Mouse (Mus musculus) c-Kit-positive CD71-positive TER-119-positive erythroid progenitor cells, embryonic 14.5 days (primary cell): ENCODE measurements around the gene Mthfd2l.
A peak's percentile ranks its signal among the peaks of the same experiment; 100 is the strongest.

Experiments
- DNase-seq: peaks from one replicate; pipeline ENCODE4 v3.0.0-alpha.2; 2013; ENCODE audit warnings: low spot score

The Mthfd2l gene

GRCm38 (mm10) chr5:90930971-90931851 is at the start of gene Mthfd2l:
Mthfd2l (plus strand) TSS chr5:90931117.
- peak; percentile 49 for DNase-seq

GRCm38 (mm10) chr5:90881682-90882081 is 49.2 kb upstream of the Mthfd2l start:
- DNase-seq = no peak

GRCm38 (mm10) chr5:90882146-90882545 is 48.8 kb upstream of the Mthfd2l start:
- no peak for DNase-seq

- DNase-seq = no peak
Observed at GRCm38 (mm10) chr5:90884628-90885242, 46.2 kb upstream of the Mthfd2l start.

GRCm38 (mm10) chr5:90888661-90889060 is 42.3 kb upstream of the Mthfd2l start:
- no peak for DNase-seq

- DNase-seq = no peak
Observed at GRCm38 (mm10) chr5:90890519-90891463, 40.1 kb upstream of the Mthfd2l start, which contains the start of gene Cxcl1. Cxcl1 (plus strand) TSS chr5:90891241.

- DNase-seq = no peak
Observed at GRCm38 (mm10) chr5:90891464-90891813, 39.5 kb upstream of the Mthfd2l start.

- no peak for DNase-seq
Observed at GRCm38 (mm10) chr5:90894231-90894630, 36.7 kb upstream of the Mthfd2l start.

- no peak for DNase-seq
Observed at GRCm38 (mm10) chr5:90897429-90897828, 33.5 kb upstream of the Mthfd2l start.

GRCm38 (mm10) chr5:90899308-90899707 is 31.6 kb upstream of the Mthfd2l start:
- DNase-seq = no peak

GRCm38 (mm10) chr5:90900147-90900546 is 30.8 kb upstream of the Mthfd2l start:
- DNase-seq = no peak

GRCm38 (mm10) chr5:90900688-90901087 is 30.2 kb upstream of the Mthfd2l start:
- DNase-seq = no peak

GRCm38 (mm10) chr5:90902380-90903260 is 28.3 kb upstream of the Mthfd2l start:
- no peak for DNase-seq

GRCm38 (mm10) chr5:90903339-90904020 is 27.4 kb upstream of the Mthfd2l start, which contains the start of gene Cxcl2:
Cxcl2 (plus strand) TSS chr5:90903871.
- no peak for DNase-seq

GRCm38 (mm10) chr5:90908983-90909382 is 21.9 kb upstream of the Mthfd2l start:
- peak; percentile 60 for DNase-seq

GRCm38 (mm10) chr5:90919495-90919894 is 11.4 kb upstream of the Mthfd2l start:
- DNase-seq = no peak

GRCm38 (mm10) chr5:90922958-90923357 is 8.0 kb upstream of the Mthfd2l start:
- DNase-seq = no peak

GRCm38 (mm10) chr5:90930546-90930945 is 371 bp upstream of the Mthfd2l start:
- DNase-seq = no peak

GRCm38 (mm10) chr5:90931911-90932310 is 994 bp downstream of the Mthfd2l start:
- DNase-seq = no peak

GRCm38 (mm10) chr5:90936706-90937105 is 5.8 kb downstream of the Mthfd2l start:
- DNase-seq = no peak

- no peak for DNase-seq
Observed at GRCm38 (mm10) chr5:90945453-90945852, 14.5 kb downstream of the Mthfd2l start.
